Mouse (Mus musculus): ENCODE measurements around the gene Aff3.

Aff3 gene

GRCm38 (mm10) chr1:38290881-38291280, 373.9 kb downstream of the Aff3 start:
- no peak for DNase-seq (ENCODE audit: low read depth, low spot score)

- no peak for DNase-seq (ENCODE audit: low read depth, low spot score)
Observed at GRCm38 (mm10) chr1:38289891-38290290, 374.9 kb downstream of the Aff3 start.

- no peak for DNase-seq (ENCODE audit: low read depth, low spot score)
Observed at GRCm38 (mm10) chr1:38288716-38289115, 376.0 kb downstream of the Aff3 start.

GRCm38 (mm10) chr1:38286551-38286950, 378.2 kb downstream of the Aff3 start:
- no peak for DNase-seq (ENCODE audit: low read depth, low spot score)

GRCm38 (mm10) chr1:38280549-38280948, 384.2 kb downstream of the Aff3 start:
- no peak for DNase-seq (ENCODE audit: low read depth, low spot score)

GRCm38 (mm10) chr1:38271312-38271711, 393.4 kb downstream of the Aff3 start:
- no peak for DNase-seq (ENCODE audit: low read depth, low spot score)

GRCm38 (mm10) chr1:38268246-38269042, 396.3 kb downstream of the Aff3 start:
- DNase-seq (ENCODE audit: low read depth, low spot score) = no peak

- no peak for DNase-seq (ENCODE audit: low read depth, low spot score)
Observed at GRCm38 (mm10) chr1:38263251-38263650, 401.5 kb downstream of the Aff3 start.

GRCm38 (mm10) chr1:38262362-38263154, 402.2 kb downstream of the Aff3 start:
- no peak for DNase-seq (ENCODE audit: low read depth, low spot score)

- DNase-seq (ENCODE audit: low read depth, low spot score) = no peak
Observed at GRCm38 (mm10) chr1:38261076-38261475, 403.7 kb downstream of the Aff3 start.

- no peak for DNase-seq (ENCODE audit: low read depth, low spot score)
Observed at GRCm38 (mm10) chr1:38259541-38260338, 405.0 kb downstream of the Aff3 start.

- no peak for DNase-seq (ENCODE audit: low read depth, low spot score)
Observed at GRCm38 (mm10) chr1:38254426-38254825, 410.3 kb downstream of the Aff3 start.

- DNase-seq (ENCODE audit: low read depth, low spot score) = peak; percentile 3
Observed at GRCm38 (mm10) chr1:38252766-38253079, 412.0 kb downstream of the Aff3 start.

- no peak for DNase-seq (ENCODE audit: low read depth, low spot score)
Observed at GRCm38 (mm10) chr1:38252031-38252765, 412.6 kb downstream of the Aff3 start.

GRCm38 (mm10) chr1:38251448-38251847, 413.3 kb downstream of the Aff3 start:
- no peak for DNase-seq (ENCODE audit: low read depth, low spot score)

- no peak for DNase-seq (ENCODE audit: low read depth, low spot score)
Observed at GRCm38 (mm10) chr1:38250246-38250645, 414.5 kb downstream of the Aff3 start.

GRCm38 (mm10) chr1:38249561-38249960, 415.2 kb downstream of the Aff3 start:
- DNase-seq (ENCODE audit: low read depth, low spot score) = no peak

GRCm38 (mm10) chr1:38248027-38248426, 416.7 kb downstream of the Aff3 start:
- DNase-seq (ENCODE audit: low read depth, low spot score) = no peak

- no peak for DNase-seq (ENCODE audit: low read depth, low spot score)
Observed at GRCm38 (mm10) chr1:38242559-38242958, 422.2 kb downstream of the Aff3 start.

GRCm38 (mm10) chr1:38241801-38242200, 423.0 kb downstream of the Aff3 start:
- no peak for DNase-seq (ENCODE audit: low read depth, low spot score)

GRCm38 (mm10) chr1:38241221-38241666, 423.5 kb downstream of the Aff3 start:
- no peak for DNase-seq (ENCODE audit: low read depth, low spot score)
